Mouse (Mus musculus) testis, adult 2 months (tissue): ENCODE results near the gene Dnajc2. TPM values are rescaled to one million over a fixed set of nuclear protein-coding genes. Genes with fewer than 3 reads are reported as not detected.

Source experiments
- H3K27ac ChIP-seq: fragments of 200-500 bp; 2 replicates; pipeline ENCODE4 v1.5.1; 2012; ENCODE audit warnings: low read depth, low read length; ENCODE audit not compliant: control insufficient read depth, insufficient read depth
- H3K27me3 ChIP-seq: fragments of 200-500 bp; 2 replicates; pipeline ENCODE4 v1.6.1; 2012; ENCODE audit warnings: mild to moderate bottlenecking, low read length, moderate library complexity; ENCODE audit not compliant: control insufficient read depth, insufficient read depth
- H3K36me3 ChIP-seq: fragments of 200-500 bp; 2 replicates; pipeline ENCODE4 v1.6.1; 2012; ENCODE audit warnings: mild to moderate bottlenecking, low read length; ENCODE audit not compliant: control insufficient read depth, insufficient read depth
- H3K4me1 ChIP-seq: fragments of 200-500 bp; 2 replicates; pipeline ENCODE4 v1.6.1; 2012; ENCODE audit warnings: low read length; ENCODE audit not compliant: control insufficient read depth, insufficient read depth
- H3K4me3 ChIP-seq: fragments of 200-500 bp; 2 replicates; pipeline ENCODE4 v1.5.1; 2012; ENCODE audit warnings: low read depth, mild to moderate bottlenecking, low read length, moderate library complexity, mixed read lengths; ENCODE audit not compliant: control insufficient read depth
- CTCF ChIP-seq: fragments of 200-500 bp; IDR thresholded peaks from 2 replicates; pipeline ENCODE4 v1.5.1; 2012; ENCODE audit warnings: low read depth, mild to moderate bottlenecking, inconsistent platforms, low read length, moderate library complexity; ENCODE audit not compliant: control insufficient read depth, insufficient read depth, insufficient replicate concordance
- POLR2A ChIP-seq: fragments of 200-500 bp; IDR thresholded peaks from 2 replicates; pipeline ENCODE4 v1.6.1; 2012; ENCODE audit warnings: low read depth, mild to moderate bottlenecking, inconsistent platforms, low read length, moderate library complexity; ENCODE audit not compliant: control insufficient read depth
- polyA plus RNA-seq: library from polyadenylated mRNA; depleted of rRNA; stranded (reverse); fragments of >200 nt; gene quantifications from 2 replicates; pipeline ENCODE4 v1.2.3, GENCODE M21; 2012; rRNA removed

Gene Dnajc2
- polyA plus RNA-seq, result 52.7 and 53.3 TPM in 2 replicates

- Histone ChIP-seq H3K4me1 (0 out of 2 replicates have a peak, but pooled peaks cover 2% of the 10 kb centered on the region), H3K27me3 (no peaks in the 10 kb centered on the region), H3K4me3 (peak within 1 kb of the TSS; percentile 100), H3K27ac (peak within 1 kb of the TSS; percentile 93), H3K36me3 (no peaks in the 10 kb centered on the region; the same call in none of the 2 replicates)
- TF ChIP-seq POLR2A (peak; percentile 78), CTCF (no peak)
Measured at GRCm38 (mm10) chr5:21785053-21785452, at the start of gene Dnajc2, which contains the start of gene Psmc2. Dnajc2 (minus strand) TSS chr5:21785251. Psmc2 (plus strand) TSS chr5:21785283.

DNA sequence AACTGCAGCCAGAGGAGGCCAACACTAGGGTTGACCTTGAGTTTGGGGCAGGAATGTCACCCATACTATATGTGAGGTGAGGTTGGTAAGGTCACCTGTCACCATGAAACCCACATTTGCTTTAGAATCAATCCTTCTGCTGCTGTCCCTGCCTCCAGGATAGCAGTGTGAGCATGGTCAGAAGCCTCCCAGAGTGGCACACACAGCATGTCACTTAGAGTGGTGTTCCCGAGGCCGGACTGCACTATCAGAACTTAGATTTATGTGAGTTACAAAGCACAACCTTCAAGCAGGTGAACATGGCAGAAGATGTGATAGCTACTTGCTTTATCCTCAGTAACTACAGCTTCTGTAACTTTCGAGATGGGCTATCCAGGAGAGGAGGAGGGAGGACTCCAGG, 46.7 kb upstream of the Dnajc2 start:
- no peak overlapping the region for H3K4me3 ChIP-seq
- no peak for TF ChIP-seq CTCF
- TF ChIP-seq POLR2A, result no peak
- no peaks in the 10 kb centered on the region for H3K4me1 ChIP-seq
- H3K27me3 ChIP-seq, result no peaks in the 10 kb centered on the region
- H3K36me3 ChIP-seq, result no peaks in the 10 kb centered on the region
- no peak overlapping the region for H3K27ac ChIP-seq

GRCm38 (mm10) chr5:21828855-21829254, 43.8 kb upstream of the Dnajc2 start:
- Histone ChIP-seq H3K36me3 (no peaks in the 10 kb centered on the region), H3K4me1 (no peaks in the 10 kb centered on the region), H3K27ac (no peak overlapping the region), H3K27me3 (no peaks in the 10 kb centered on the region), H3K4me3 (no peak overlapping the region)
- TF ChIP-seq CTCF (no peak), POLR2A (no peak)

GRCm38 (mm10) chr5:21827643-21828042, 42.6 kb upstream of the Dnajc2 start:
- Histone ChIP-seq H3K4me1 (no peaks in the 10 kb centered on the region), H3K36me3 (no peaks in the 10 kb centered on the region), H3K27me3 (no peaks in the 10 kb centered on the region), H3K27ac (no peak overlapping the region), H3K4me3 (no peak overlapping the region)
- TF ChIP-seq CTCF, result no peak
- TF ChIP-seq POLR2A, result no peak

GRCm38 (mm10) chr5:21826370-21826769, 41.3 kb upstream of the Dnajc2 start:
- no peak overlapping the region for H3K27ac ChIP-seq
- no peaks in the 10 kb centered on the region for H3K4me1 ChIP-seq
- TF ChIP-seq POLR2A (no peak), CTCF (no peak)
- H3K27me3 ChIP-seq, result no peaks in the 10 kb centered on the region
- no peak overlapping the region for H3K4me3 ChIP-seq
- H3K36me3 ChIP-seq, result no peaks in the 10 kb centered on the region

- H3K4me1 ChIP-seq, result no peaks in the 10 kb centered on the region; the same call in 1 of the 2 replicates
- no peak for TF ChIP-seq POLR2A
- peak; percentile 68; the same call in 1 of the 2 replicates for TF ChIP-seq CTCF
Measured at GRCm38 (mm10) chr5:21813994-21814393, 28.9 kb upstream of the Dnajc2 start.

GRCm38 (mm10) chr5:21810924-21811323, 25.9 kb upstream of the Dnajc2 start:
- no peak for TF ChIP-seq CTCF
- TF ChIP-seq POLR2A, result no peak
- Histone ChIP-seq H3K27ac (no peak overlapping the region), H3K4me1 (no peaks in the 10 kb centered on the region; the same call in 1 of the 2 replicates), H3K27me3 (no peaks in the 10 kb centered on the region), H3K36me3 (no peaks in the 10 kb centered on the region), H3K4me3 (no peak overlapping the region)

More at GRCm38 (mm10) chr5:21813994-21814393, 28.9 kb upstream of the Dnajc2 start:
- no peaks in the 10 kb centered on the region for H3K36me3 ChIP-seq
- H3K4me3 ChIP-seq, result no peak overlapping the region
- no peak overlapping the region for H3K27ac ChIP-seq
- H3K27me3 ChIP-seq, result no peaks in the 10 kb centered on the region
